Mouse (Mus musculus) cerebellum, adult 8-10 months (tissue): Measurements from ENCODE around the gene Kif3b.
A peak's percentile ranks its signal among the peaks of the same experiment; 100 is the strongest.

ENCODE experiments used
- DNase-seq: peaks from one replicate; pipeline ENCODE4 v3.0.0; 2022

Kif3b gene

DNA sequence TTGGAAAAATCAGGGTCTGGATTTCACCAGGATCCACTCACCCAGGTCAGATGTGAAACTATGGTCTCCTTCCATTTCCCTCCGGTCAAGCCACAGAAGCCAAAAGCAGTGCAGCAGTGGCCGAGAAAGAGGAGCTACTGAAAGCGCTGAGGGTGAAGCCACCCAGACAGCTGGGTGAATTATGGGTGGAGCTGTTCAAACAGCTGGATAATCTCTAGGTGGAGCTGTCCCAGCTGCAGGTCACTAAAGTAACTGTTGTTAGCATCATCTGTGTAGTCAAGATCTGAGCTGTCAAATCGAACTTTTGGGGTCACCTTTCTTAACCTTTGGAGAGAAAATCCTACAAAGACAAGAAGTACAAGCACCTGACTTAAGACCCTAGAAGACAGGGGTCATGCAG lies 7.2 kb downstream of the Kif3b start:
- DNase-seq: no peak

DNA sequence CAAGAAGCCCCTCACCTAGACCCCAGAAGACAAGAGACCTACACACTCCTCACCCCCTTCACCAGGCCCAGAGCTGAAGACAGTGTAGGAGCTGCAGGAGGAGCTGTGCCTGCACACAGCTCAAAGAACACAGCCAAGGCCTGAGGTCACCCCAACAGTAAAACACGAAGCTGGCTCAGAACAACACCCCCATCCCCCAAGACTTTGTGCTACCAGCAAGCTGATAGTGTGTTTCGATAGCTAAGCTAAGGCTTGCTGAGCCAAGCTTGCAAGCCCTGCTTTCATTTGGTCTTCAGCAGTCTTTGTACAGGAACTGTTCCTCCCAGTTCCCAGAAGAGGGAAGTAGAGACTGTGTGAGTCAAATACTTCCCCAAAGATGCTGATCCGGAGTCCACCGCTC lies 7.7 kb downstream of the Kif3b start:
- DNase-seq: no peak

DNA sequence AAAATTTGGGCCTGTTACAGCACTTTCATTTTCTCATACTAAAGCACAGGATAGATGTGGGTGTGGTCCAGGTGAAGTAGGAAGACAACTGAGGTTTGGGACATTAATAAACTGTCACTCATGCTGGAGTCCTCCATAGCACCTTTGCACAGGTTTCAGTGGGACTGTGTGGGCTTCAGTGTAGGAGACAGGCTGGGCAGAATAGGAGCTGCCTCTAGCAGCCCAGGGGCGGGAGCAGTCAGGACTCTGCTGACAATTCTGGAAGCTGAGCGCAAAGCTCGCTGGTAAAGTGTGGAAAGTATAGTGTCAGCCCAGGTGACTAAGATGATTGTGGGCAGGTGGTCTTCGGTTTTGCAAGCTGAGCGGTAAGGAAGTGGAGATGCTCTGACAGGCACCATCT lies 9.9 kb downstream of the Kif3b start:
- DNase-seq: no peak

DNA sequence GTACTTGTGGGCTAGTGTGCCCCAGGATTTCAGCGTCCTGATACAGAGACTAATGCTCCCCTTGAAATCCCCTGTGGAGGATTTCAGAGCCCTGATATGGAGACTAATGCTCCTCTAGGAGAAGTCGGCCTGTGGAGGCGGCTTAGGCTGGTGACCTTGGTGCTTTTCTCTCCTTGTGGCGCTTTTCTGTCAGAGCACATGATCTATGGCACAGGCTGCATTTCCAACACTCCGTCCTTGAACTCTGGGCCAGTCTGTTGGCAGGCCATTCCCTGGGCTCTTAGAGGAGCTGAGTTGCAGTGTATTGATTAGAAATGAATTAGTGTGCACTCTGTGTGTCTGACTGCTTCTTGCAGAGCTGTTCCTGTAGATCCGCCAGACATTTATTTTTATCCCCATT lies 14.0 kb downstream of the Kif3b start:
- no peak for DNase-seq

DNA sequence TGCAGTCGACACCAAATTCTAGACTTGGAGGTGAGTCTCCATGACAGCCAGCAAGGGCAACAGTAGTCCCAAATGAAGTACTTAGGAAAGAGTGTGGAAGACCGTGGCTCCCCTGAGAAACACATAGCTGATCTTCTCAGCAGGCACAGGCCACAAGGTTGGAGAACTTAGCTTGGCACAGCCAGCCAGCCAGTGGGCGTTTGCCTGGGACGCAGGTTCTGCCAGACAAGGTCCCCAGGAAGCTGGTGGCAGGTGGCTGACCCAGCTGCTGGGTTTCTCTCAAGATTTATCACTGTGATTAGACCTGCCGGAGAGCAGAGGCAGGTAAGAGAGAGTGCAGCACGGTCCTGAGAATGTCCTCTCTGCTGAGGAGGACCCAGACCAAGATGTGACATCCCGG lies 17.4 kb downstream of the Kif3b start:
- DNase-seq: no peak

DNA sequence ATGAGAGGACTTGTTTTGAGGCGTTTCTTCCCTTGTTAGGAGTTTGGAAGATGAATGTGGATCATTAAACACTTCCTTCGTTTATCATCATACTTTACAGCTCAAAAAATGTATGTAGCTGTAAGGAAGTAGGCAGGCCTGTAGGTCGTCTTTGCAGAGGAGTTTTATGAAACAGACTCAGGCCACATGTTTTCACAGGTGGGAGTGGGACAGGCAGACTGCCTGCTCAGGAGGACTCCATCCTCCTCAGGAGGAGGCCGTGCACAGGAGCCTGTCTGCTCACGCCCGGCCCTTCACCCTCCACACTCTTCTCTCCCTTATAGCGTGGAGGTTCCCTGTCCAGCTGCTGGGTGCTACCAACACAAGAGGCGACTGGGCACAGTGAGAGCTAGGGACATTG lies 17.9 kb downstream of the Kif3b start:
- DNase-seq: no peak

DNA sequence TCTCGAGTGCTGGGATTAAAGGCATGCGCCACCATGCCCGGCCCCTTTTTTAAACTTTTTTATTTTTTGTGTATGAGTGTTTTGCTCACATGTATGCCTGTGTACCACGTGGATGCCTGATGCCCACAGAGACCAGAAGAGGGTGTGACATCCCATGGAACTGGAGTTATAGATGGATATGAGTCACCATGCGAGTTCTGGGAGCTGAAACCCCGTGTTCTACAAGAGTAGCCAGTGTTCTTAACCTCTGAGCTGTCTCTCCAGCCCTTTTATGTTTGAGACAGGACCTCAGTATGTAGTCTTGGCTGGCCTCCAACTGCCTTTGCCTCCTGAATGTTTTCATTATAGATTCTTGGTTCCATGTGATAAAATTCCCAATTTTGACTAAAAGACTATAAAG lies 19.0 kb downstream of the Kif3b start:
- DNase-seq: no peak

DNA sequence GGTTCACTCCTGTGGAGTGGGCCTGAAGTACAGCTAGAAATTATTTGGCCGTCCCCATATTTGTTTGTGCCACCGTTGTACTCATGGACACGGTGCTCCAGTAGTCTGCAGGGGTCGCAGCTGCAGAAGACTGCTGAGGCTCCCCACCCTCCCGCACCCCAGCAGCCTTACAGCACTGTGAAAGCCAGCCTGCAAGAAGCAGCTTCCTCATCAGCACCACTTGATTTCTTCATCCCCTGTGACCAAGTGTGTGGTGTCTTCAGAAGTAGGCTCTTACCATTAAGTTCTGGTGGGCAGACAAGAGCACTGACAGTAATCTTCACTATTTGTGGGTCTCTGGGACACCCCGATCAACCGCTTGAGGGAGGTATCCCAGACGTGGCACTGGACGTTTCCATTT lies 21.7 kb downstream of the Kif3b start:
- DNase-seq: no peak

DNA sequence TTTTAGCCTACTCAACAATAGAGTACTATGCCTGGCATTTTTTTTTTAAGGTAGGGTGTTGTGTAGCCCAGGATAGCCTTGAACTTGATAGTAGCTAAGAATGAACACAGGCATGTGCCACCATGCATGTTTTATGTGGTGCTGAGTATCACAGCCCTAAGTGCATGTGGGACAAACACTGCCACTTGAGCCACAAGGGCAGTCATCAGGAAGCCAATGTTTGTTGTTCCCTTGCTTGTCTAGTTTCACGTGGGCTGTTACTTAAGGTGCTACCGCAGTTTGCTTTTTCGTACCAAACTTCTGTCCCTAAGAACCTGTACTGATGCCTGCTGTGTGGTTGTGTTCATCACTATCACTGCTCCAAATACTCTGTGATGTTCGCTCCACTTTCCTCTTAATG lies 27.2 kb downstream of the Kif3b start:
- no peak for DNase-seq

DNA sequence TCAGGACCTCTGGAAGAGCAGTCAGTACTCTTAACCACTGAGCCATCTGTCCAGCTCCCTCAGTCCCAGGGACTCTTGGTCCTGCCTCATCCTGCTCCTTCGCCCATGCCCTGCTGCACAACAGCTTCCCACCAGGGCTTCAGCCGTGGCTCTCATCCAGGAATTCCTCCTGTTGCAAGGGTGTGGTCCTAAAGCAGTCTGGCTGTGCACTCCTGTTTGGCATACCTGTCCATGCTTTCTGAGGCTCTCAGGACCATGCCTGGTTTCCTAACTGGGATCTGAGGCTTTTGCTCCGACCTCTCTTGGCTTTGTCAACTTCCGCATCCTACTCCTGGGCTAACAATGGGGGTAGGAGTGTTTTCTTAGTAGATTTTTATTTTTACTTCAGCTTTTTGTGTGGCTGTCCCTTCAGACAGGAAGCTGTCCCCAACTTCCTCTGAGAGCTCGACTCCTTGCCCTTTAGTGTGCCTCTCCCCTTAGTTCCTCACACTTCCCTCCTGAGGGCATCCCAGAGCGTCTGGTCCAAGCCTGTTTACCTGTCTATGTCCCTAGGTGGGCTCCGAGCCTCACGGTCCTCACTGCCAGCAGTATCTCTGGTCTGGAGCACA lies 27.9 kb downstream of the Kif3b start:
- DNase-seq: no peak

DNA sequence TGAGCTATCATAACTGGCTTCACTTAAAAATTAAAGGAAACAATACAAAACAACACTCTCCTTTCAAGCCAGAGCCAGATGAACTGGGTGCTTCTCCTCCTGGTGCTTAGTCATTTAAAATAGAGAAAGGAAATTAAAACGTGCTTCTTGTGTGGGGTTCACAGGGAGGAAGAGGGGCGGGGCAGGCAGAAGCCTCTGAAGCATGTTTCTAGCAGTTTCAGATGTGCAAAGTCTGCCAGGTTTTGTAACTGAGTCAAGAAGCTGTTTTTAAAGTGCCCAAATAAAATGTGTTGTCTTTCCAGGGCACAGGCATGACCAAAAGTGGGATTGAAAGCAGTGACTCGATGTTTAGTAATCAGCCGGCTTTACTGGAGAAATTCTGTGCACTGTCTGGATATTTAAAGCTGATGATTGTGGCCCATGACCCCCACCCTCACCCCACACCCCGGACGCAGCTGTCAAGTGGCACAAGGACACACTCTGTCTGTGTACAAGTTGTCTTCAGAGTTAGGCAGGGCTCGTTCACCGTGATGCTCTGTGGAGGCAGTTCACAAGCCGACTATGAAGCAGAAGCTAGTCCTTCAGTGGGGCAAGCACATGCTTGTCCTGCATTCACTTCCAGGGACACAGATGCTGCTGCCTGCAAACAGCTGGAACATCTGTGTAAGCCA lies 34.6 kb downstream of the Kif3b start:
- no peak for DNase-seq

DNA sequence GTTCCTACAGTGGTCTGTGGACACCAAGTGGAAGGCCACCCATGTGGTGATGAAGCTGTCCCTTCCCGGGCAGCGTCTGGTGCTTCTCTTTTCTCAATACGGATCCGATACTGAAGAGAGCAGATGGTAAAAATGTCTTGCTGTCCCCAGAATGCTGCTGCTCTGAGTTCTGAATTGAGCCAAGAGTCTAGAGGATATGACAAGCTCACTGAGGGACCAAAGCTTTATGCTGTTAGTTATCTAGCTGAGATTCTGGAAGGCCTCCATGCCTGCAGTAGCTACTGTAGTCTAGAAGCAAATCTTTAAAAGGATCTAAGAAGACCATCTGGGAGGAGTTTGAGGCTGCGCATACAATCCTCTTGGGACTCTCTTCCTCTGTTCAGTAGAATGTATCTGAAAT lies 41.1 kb downstream of the Kif3b start:
- DNase-seq: peak; percentile 36

DNA sequence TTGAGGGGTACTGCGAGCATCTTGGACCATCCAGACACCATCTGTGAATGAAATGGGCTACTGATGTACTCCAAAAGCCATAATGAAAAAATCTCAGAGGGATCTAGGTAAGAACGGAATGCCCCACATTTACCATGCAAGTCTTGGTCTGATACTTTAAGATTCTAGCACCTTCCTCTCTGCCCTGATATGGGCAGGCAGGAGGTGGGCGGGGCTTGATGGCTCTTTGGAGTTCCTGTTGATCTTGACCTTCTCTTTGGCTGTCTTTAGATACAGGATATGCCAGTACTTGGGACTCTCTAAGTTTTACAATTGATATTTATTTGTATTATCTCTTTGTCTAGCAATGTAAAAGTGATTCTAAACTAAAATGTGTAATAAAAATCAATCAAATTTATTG lies 41.8 kb downstream of the Kif3b start:
- no peak for DNase-seq

DNA sequence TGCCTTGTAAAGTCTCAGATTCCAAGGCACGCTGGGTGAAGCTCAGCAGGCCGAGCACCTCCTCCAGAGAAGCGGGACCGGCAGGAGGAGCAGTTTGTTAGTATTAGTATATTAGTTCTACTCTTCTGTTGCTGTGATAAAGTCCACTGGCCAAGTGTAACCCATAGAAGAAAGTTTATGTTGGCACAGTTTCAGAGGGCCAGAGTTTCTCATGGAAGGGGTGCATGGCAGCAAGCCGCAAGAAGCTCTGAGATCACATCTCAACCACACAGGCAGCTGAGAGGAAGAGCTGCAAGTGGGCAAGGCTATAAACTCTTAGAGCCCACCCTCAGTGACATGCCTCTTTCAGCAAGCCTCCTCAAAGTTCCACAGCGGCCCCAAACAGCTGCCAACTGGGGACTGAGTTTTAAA lies 42.6 kb downstream of the Kif3b start:
- DNase-seq: no peak

DNA sequence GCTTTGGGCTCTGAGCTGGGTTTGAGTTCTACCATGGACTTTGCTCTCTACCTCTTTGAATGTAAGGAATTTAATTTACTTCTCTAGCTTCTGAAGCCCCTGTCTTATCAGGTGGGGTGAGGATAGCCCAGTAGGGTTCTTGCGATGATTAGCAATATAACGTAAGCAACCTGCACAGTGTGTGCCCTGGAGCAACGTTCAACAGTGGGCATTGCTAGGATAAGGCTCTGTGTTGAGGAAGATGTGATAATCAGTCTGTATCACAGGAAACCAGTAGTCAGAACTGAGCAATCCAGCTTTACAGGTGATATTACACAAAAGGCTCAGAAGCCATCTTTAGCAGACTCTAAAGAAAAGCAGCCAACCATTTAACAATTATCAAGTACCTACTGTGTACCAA lies 43.1 kb downstream of the Kif3b start:
- DNase-seq: no peak

DNA sequence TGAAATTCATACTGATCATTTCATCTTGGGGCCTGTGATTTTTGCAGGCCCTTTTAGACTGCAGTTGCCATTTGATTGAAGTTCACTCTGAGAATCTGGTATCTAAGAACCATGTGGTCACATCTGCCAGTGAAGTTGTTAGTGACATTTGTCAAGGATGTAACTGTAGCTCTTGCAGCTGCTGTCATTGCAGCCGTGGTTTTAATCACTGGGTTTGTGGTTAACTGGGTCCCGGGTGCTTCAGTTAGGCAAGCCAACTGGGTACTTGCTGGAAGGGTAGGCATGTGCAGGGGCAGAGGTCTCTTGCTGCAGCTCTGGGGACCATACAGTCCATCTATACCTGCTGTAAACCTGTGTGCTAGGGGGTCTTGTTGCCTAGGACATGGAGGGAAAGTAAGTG lies 44.9 kb downstream of the Kif3b start:
- DNase-seq: no peak

DNA sequence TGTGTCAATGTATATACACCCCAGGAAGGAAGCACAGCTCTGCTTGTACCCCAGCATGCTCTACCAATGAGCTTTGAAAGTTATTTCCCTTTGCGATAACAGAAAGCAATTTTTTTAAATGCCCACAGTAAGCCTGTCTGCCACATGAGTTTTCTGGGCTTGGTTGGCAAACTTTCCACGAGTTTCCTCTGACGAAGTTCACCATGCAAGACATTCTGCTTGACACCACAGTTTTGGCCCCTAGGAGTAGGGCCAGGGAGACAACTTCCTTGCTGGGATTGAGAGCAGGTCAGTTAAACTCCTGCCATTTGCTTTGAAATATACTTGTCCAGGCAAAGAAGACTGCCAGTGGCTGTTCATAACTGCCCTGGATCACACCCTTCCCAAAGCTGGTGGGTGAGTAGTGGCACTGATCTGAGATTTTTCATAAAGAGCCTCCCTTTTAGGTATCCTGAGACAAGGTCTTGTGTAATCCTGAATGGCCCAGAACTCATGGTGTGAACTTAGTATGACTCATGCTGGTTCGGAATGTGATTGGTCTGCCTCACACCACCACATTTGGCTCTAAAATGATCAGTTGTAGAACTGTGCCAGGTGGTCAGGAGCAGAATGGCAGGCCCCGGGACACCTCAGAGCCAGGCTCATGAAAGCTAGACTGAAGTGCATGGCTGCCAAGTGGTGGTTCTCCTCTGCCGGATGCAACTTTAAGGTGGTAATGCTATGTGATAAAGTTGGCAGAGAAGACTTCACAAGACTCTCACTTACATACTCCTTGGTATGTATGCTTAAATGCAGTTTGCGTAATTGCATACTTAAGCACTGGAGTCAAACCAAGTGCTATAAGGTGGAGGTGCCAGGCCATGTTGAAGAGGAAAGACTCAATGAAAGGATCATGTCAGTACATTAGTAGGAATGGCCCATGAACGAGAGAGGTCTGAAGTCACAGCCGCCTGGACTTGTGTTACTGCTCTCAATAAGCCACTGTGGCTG lies 47.4 kb downstream of the Kif3b start:
- DNase-seq: no peak

DNA sequence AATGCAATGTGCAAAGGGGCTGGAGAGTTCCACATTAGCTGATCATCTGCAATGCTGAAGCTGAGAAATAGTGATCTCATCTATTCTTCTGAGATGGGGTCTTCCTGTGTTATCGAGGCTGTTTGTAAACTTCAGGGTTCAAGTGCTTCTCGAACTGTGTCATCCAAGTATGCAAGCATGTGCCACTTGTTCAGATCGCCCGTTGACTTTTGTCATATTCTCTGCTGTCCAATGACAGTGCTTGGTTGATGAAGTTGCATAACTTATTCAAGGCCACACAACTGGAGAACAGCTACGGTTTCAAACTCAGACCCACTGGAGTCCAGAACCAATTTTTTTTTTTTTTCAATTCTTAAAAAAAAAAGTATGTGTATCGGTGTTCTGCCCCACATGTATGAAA lies 51.0 kb downstream of the Kif3b start:
- DNase-seq: no peak

DNA sequence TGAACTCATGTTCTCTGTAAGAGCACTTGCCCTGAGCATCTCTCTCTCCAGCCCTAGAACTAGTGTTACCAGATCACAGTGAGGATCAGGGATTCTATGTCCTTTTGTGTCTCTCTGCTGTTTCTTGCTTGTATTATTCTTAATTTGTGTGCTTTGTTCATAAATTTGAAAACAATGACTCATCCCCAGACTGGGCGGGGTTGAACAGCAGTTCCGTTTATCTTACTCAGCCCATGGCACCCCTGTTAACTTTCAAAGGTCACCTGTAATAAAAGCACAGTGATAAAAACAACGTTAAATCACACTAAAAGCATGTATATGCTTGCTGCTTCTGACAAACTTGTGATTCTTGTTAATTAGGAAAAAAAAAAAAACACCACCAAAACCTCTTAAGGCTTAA lies 51.4 kb downstream of the Kif3b start:
- no peak for DNase-seq

DNA sequence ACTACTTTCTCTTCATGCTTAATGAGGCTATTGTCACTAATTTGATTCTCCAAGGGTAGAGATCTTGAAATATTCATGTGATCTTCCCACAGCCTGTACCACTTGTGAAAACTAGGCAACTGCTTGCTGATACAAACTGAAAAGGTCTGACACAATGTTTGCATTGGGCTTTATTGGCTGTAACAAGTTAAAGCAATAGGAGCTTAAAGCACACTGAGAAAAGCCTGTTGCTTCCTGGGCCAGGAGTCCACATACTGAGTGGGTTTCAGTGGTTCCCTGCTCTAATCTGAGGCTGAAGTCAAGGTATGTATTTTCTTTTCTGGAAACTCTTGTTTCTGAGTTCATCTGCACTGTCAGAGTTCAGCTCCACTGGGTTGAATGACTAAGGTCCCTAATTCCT lies 52.0 kb downstream of the Kif3b start:
- no peak for DNase-seq

DNA sequence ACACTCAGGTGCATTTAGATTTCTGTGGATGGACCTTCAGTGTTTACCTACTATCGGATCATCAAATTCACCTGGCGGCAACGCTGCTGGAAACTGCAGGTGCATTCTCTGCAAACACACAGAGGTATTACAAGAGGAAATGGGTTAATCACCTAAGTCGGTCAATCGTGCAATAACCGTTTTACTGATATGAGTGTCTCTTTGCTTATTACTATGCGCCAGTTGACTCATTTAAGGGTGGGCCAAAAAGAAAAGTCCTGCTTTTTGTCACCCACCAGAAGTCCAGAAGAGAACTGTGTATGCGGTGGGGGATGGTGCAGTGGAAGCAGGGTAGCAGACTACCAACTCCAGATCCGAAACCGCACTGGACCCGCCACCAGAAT lies 53.8 kb downstream of the Kif3b start:
- DNase-seq: peak; percentile 26

DNA sequence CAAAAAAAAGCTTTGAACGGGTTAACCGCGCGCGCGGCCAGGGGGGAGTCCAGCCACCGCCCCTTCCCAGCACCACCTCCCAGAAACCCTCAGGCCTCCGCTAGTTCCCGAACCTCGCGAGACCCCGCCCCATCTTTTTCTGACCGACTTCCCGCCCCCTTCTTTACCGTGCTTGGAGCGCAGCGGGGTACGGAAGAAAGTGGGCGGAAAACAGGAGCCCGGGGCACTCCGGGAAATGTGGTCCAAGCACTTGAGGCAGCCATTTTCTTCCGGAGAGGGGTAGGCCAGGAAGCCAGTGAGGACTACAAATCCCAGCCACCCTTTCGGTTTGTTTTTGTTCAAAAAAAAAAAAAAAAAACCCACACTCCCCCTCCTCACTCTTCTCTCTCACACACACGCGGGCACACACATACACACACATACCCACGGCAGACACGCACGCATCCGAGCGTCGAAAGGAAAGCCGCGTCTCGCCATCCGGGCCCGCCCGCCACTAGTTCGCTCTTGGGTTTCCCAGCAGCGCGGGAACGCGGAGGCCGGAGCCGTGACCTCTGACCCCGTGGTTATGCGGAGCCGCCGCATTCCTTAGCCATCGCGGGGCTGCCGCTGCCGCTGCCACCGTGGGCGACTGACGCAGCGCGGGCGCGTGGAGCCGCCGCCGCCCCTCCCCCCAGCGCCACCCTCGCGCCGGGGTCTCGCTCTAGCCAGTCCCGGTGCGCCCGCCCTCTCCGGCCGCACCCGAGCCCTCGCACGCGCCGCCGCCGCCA lies 54.4 kb downstream of the Kif3b start, which contains the start of gene Asxl1:
Asxl1 (plus strand) TSS at position 376 of the 767 bp plus-strand sequence.
- DNase-seq: peak; percentile 90
